Mouse (Mus musculus) spleen, postnatal 14 days (tissue): Measurements from ENCODE around the gene Lmntd1.

Source experiments
- DNase-seq, 2 experiments: peaks; one replicate each; pipeline ENCODE4 v3.0.0; 2021 to 2022; ENCODE audit warnings: low spot score in 2 of 2

Lmntd1 gene

GRCm38 (mm10) chr6:145485986-145486605 lies 128.0 kb downstream of the Lmntd1 start:
- DNase-seq: no peak

GRCm38 (mm10) chr6:145483318-145483674 lies 130.8 kb downstream of the Lmntd1 start:
- no peak for DNase-seq

GRCm38 (mm10) chr6:145482656-145483317 lies 131.3 kb downstream of the Lmntd1 start:
- DNase-seq: no peak

GRCm38 (mm10) chr6:145481938-145482337 lies 132.2 kb downstream of the Lmntd1 start:
- DNase-seq: no peak

GRCm38 (mm10) chr6:145478821-145479271 lies 135.3 kb downstream of the Lmntd1 start:
- DNase-seq: no peak

- no peak for DNase-seq
These were observed 136.7 kb downstream of the Lmntd1 start for GRCm38 (mm10) chr6:145477367-145477905.

GRCm38 (mm10) chr6:145471638-145472247 lies 142.4 kb downstream of the Lmntd1 start:
- no peak for DNase-seq

GRCm38 (mm10) chr6:145469260-145469943 lies 144.7 kb downstream of the Lmntd1 start:
- DNase-seq: no peak

- no peak for DNase-seq
These were observed 150.1 kb downstream of the Lmntd1 start for GRCm38 (mm10) chr6:145464027-145464426.

- DNase-seq: no peak
These were observed 151.4 kb downstream of the Lmntd1 start for GRCm38 (mm10) chr6:145462677-145463245.

- no peak for DNase-seq
These were observed 157.1 kb downstream of the Lmntd1 start for GRCm38 (mm10) chr6:145457066-145457465.

GRCm38 (mm10) chr6:145450628-145451403 lies 163.3 kb downstream of the Lmntd1 start:
- no peak for DNase-seq

- no peak for DNase-seq
These were observed 165.8 kb downstream of the Lmntd1 start for GRCm38 (mm10) chr6:145448361-145448760.

- DNase-seq: no peak
These were observed 168.2 kb downstream of the Lmntd1 start for GRCm38 (mm10) chr6:145445811-145446500.

- no peak for DNase-seq
These were observed 168.7 kb downstream of the Lmntd1 start for GRCm38 (mm10) chr6:145445380-145445779.

GRCm38 (mm10) chr6:145442786-145443185 lies 171.3 kb downstream of the Lmntd1 start:
- DNase-seq: no peak

- DNase-seq: no peak
These were observed 172.6 kb downstream of the Lmntd1 start for GRCm38 (mm10) chr6:145441416-145442110.

GRCm38 (mm10) chr6:145438851-145439250 lies 175.3 kb downstream of the Lmntd1 start:
- no peak for DNase-seq

- DNase-seq: no peak
These were observed 178.4 kb downstream of the Lmntd1 start for GRCm38 (mm10) chr6:145435764-145436163.

- DNase-seq: no peak
These were observed 179.0 kb downstream of the Lmntd1 start for GRCm38 (mm10) chr6:145435156-145435555.
